Mouse (Mus musculus) right cerebral cortex, postnatal 36 days (tissue): ENCODE results near the gene Gm49368.
"Not testable (repeated sequence)": the region's sequence is repeated elsewhere in the genome, so short reads cannot be mapped to it uniquely, and the experiment has no call there.

Source experiments
- DNase-seq, 2 experiments: peaks; one replicate each; pipeline ENCODE4 v3.0.0; 2022; ENCODE audit warnings: low spot score in 2 of 2, mixed read lengths in 1 of 2

Gm49368 gene

GRCm38 (mm10) chr7:128062456-128062855, at the start of gene Gm49368, which contains the start of gene Itgam:
Gm49368 (plus strand) TSS chr7:128062683.
Itgam (plus strand) TSS chr7:128062640.
- no peak for DNase-seq

- no peak for DNase-seq
Measured at GRCm38 (mm10) chr7:128013116-128013515, 49.4 kb upstream of the Gm49368 start.

- not testable (repeated sequence) for DNase-seq
Measured at GRCm38 (mm10) chr7:128016134-128016533, 46.3 kb upstream of the Gm49368 start.

- no peak for DNase-seq
Measured at GRCm38 (mm10) chr7:128016650-128017049, 45.8 kb upstream of the Gm49368 start.

GRCm38 (mm10) chr7:128018275-128018674, 44.2 kb upstream of the Gm49368 start:
- DNase-seq = no peak

- no peak for DNase-seq
Measured at GRCm38 (mm10) chr7:128019187-128019586, 43.3 kb upstream of the Gm49368 start.

GRCm38 (mm10) chr7:128022974-128023373, 39.5 kb upstream of the Gm49368 start:
- DNase-seq = no peak

GRCm38 (mm10) chr7:128023565-128023964, 38.9 kb upstream of the Gm49368 start:
- no peak for DNase-seq

GRCm38 (mm10) chr7:128024364-128024763, 38.1 kb upstream of the Gm49368 start:
- DNase-seq = no peak

- no peak for DNase-seq
Measured at GRCm38 (mm10) chr7:128024932-128025331, 37.6 kb upstream of the Gm49368 start.

- DNase-seq = no peak
Measured at GRCm38 (mm10) chr7:128025381-128025780, 37.1 kb upstream of the Gm49368 start.

GRCm38 (mm10) chr7:128031403-128031976, 31.0 kb upstream of the Gm49368 start:
- no peak for DNase-seq

GRCm38 (mm10) chr7:128032290-128032988, 30.0 kb upstream of the Gm49368 start:
- no peak for DNase-seq

- DNase-seq = no peak
Measured at GRCm38 (mm10) chr7:128032989-128033293, 29.5 kb upstream of the Gm49368 start.

- DNase-seq = no peak
Measured at GRCm38 (mm10) chr7:128033616-128034015, 28.9 kb upstream of the Gm49368 start.

- not testable (repeated sequence) for DNase-seq
Measured at GRCm38 (mm10) chr7:128042161-128042820, 20.2 kb upstream of the Gm49368 start.

- no peak for DNase-seq
Measured at GRCm38 (mm10) chr7:128044142-128044785, 18.2 kb upstream of the Gm49368 start.

GRCm38 (mm10) chr7:128045640-128046039, 16.8 kb upstream of the Gm49368 start:
- DNase-seq = no peak

- DNase-seq = no peak
Measured at GRCm38 (mm10) chr7:128048819-128049218, 13.7 kb upstream of the Gm49368 start.

GRCm38 (mm10) chr7:128049254-128049653, 13.2 kb upstream of the Gm49368 start:
- no peak for DNase-seq

- no peak for DNase-seq
Measured at GRCm38 (mm10) chr7:128050739-128051138, 11.7 kb upstream of the Gm49368 start.

GRCm38 (mm10) chr7:128053061-128053460, 9.4 kb upstream of the Gm49368 start:
- DNase-seq = no peak
